Mouse (Mus musculus): ENCODE data around the gene U2af2. TPM values are rescaled to one million over a fixed set of nuclear protein-coding genes. Genes with fewer than 3 reads are reported as not detected.

U2af2 gene
- polyA plus RNA-seq, 1 experiment from 2014 or later = 161 TPM

- Histone ChIP-seq H3K36me3 (ENCODE audit: control insufficient read depth, insufficient read depth, low read length) (peaks cover 22% of the 10 kb centered on the region), H3K27me3 (ENCODE audit: control insufficient read depth, insufficient read depth, low read length) (no peaks in the 10 kb centered on the region), H3K27ac (ENCODE audit: low read depth, low read length) (no peak overlapping the region), H3K9me3 (ENCODE audit: control insufficient read depth, low read length) (no peaks in the 10 kb centered on the region), H3K9ac (ENCODE audit: low read depth, low read length) (no peak overlapping the region), H3K4me3 (ENCODE audit: low read depth, low read length) (no peak overlapping the region), H3K4me1 (replicated peaks; ENCODE audit: control insufficient read depth, insufficient read depth, low read length) (no peaks in the 10 kb centered on the region), H3K4me2 (replicated peaks; ENCODE audit: low read depth, low read length) (no peak overlapping the region)
- ATAC-seq (ENCODE audit: low FRiP score) (no peak), DNase-seq (ENCODE audit: low spot score) (no peak)
- 89% methylated on average over 3 of the region's 3 CpGs for WGBS
Measured at GRCm38 (mm10) chr7:5099796-5100195, 37.9 kb downstream of the U2af2 start.

GRCm38 (mm10) chr7:5101066-5101663 lies 39.2 kb downstream of the U2af2 start:
- Histone ChIP-seq H3K4me2 (replicated peaks; ENCODE audit: low read depth, low read length) (no peak overlapping the region), H3K27ac (ENCODE audit: low read depth, low read length) (no peak overlapping the region), H3K4me1 (replicated peaks; ENCODE audit: control insufficient read depth, insufficient read depth, low read length) (no peaks in the 10 kb centered on the region), H3K27me3 (ENCODE audit: control insufficient read depth, insufficient read depth, low read length) (no peaks in the 10 kb centered on the region), H3K4me3 (ENCODE audit: low read depth, low read length) (no peak overlapping the region), H3K9me3 (ENCODE audit: control insufficient read depth, low read length) (no peaks in the 10 kb centered on the region), H3K9ac (ENCODE audit: low read depth, low read length) (no peak overlapping the region), H3K36me3 (ENCODE audit: control insufficient read depth, insufficient read depth, low read length) (peaks cover 11% of the 10 kb centered on the region; the same call in 1 of the 2 replicates)
- no peak for DNase-seq (ENCODE audit: low spot score)
- WGBS = 90% methylated on average over 10 of the region's 10 CpGs
- no peak for ATAC-seq (ENCODE audit: low FRiP score)

GRCm38 (mm10) chr7:5102564-5102963 lies 40.6 kb downstream of the U2af2 start:
- H3K4me3 ChIP-seq (ENCODE audit: low read depth, low read length) = no peak overlapping the region
- H3K9ac ChIP-seq (ENCODE audit: low read depth, low read length) = no peak overlapping the region
- peaks cover 5% of the 10 kb centered on the region; the same call in 1 of the 2 replicates for H3K36me3 ChIP-seq (ENCODE audit: control insufficient read depth, insufficient read depth, low read length)
- no peaks in the 10 kb centered on the region for H3K27me3 ChIP-seq (ENCODE audit: control insufficient read depth, insufficient read depth, low read length)
- WGBS = 90% methylated on average over 2 of the region's 2 CpGs
- DNase-seq (ENCODE audit: low spot score) (no peak), ATAC-seq (ENCODE audit: low FRiP score) (no peak)
- no peak overlapping the region for H3K4me2 ChIP-seq (replicated peaks; ENCODE audit: low read depth, low read length)
- no peak overlapping the region for H3K27ac ChIP-seq (ENCODE audit: low read depth, low read length)
- no peaks in the 10 kb centered on the region for H3K4me1 ChIP-seq (replicated peaks; ENCODE audit: control insufficient read depth, insufficient read depth, low read length)
- no peaks in the 10 kb centered on the region for H3K9me3 ChIP-seq (ENCODE audit: control insufficient read depth, low read length)

- H3K4me2 ChIP-seq (replicated peaks; ENCODE audit: low read depth, low read length) = no peak overlapping the region
- WGBS = 81% methylated on average over 4 of the region's 4 CpGs
- no peak overlapping the region for H3K4me3 ChIP-seq (ENCODE audit: low read depth, low read length)
- no peaks in the 10 kb centered on the region for H3K36me3 ChIP-seq (ENCODE audit: control insufficient read depth, insufficient read depth, low read length)
- no peak overlapping the region for H3K9ac ChIP-seq (ENCODE audit: low read depth, low read length)
- DNase-seq (ENCODE audit: low spot score) (no peak), ATAC-seq (ENCODE audit: low FRiP score) (no peak)
- H3K4me1 ChIP-seq (replicated peaks; ENCODE audit: control insufficient read depth, insufficient read depth, low read length) = no peaks in the 10 kb centered on the region
- H3K27ac ChIP-seq (ENCODE audit: low read depth, low read length) = no peak overlapping the region
- H3K9me3 ChIP-seq (ENCODE audit: control insufficient read depth, low read length) = no peaks in the 10 kb centered on the region
- no peaks in the 10 kb centered on the region for H3K27me3 ChIP-seq (ENCODE audit: control insufficient read depth, insufficient read depth, low read length)
Measured at GRCm38 (mm10) chr7:5108272-5108671, 46.3 kb downstream of the U2af2 start.

DNA sequence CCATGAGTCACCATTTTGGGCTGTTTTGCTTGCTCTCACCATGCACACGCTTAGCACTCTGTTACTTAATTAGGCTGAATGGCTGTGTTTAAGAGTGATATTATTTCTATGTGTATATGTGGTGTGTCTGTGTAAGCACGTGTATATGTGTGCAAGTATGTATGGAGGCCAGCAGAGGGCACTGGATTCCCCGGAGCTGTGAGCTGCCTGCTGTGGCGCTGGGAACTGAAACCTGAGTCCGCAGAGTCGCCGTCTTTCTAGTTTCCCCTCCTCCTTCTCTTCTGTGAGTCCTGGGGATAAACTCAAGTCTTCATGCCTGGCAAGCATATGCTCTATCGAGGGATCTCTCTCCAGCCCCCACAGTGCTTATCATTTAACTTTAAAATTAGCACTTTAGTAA lies 47.4 kb downstream of the U2af2 start:
- H3K9me3 ChIP-seq (ENCODE audit: control insufficient read depth, low read length) = no peaks in the 10 kb centered on the region
- DNase-seq (ENCODE audit: low spot score) (no peak), ATAC-seq (ENCODE audit: low FRiP score) (no peak)
- WGBS = 86% methylated on average over 8 of the region's 8 CpGs
- no peak overlapping the region for H3K27ac ChIP-seq (ENCODE audit: low read depth, low read length)
- no peaks in the 10 kb centered on the region for H3K36me3 ChIP-seq (ENCODE audit: control insufficient read depth, insufficient read depth, low read length)
- H3K9ac ChIP-seq (ENCODE audit: low read depth, low read length) = no peak overlapping the region
- no peaks in the 10 kb centered on the region for H3K4me1 ChIP-seq (replicated peaks; ENCODE audit: control insufficient read depth, insufficient read depth, low read length)
- no peaks in the 10 kb centered on the region for H3K27me3 ChIP-seq (ENCODE audit: control insufficient read depth, insufficient read depth, low read length)
- no peak overlapping the region for H3K4me2 ChIP-seq (replicated peaks; ENCODE audit: low read depth, low read length)
- H3K4me3 ChIP-seq (ENCODE audit: low read depth, low read length) = no peak overlapping the region

- no peak overlapping the region for H3K4me2 ChIP-seq (replicated peaks; ENCODE audit: low read depth, low read length)
- H3K9me3 ChIP-seq (ENCODE audit: control insufficient read depth, low read length) = no peaks in the 10 kb centered on the region
- H3K4me1 ChIP-seq (replicated peaks; ENCODE audit: control insufficient read depth, insufficient read depth, low read length) = no peaks in the 10 kb centered on the region
- DNase-seq (ENCODE audit: low spot score) = no peak
- WGBS = 51% methylated on average over 3 of the region's 3 CpGs
- H3K9ac ChIP-seq (ENCODE audit: low read depth, low read length) = no peak overlapping the region
- H3K4me3 ChIP-seq (ENCODE audit: low read depth, low read length) = no peak overlapping the region
- H3K27ac ChIP-seq (ENCODE audit: low read depth, low read length) = no peak overlapping the region
- H3K27me3 ChIP-seq (ENCODE audit: control insufficient read depth, insufficient read depth, low read length) = no peaks in the 10 kb centered on the region
- no peaks in the 10 kb centered on the region for H3K36me3 ChIP-seq (ENCODE audit: control insufficient read depth, insufficient read depth, low read length)
- ATAC-seq (ENCODE audit: low FRiP score) = no peak
Measured at GRCm38 (mm10) chr7:5112701-5113100, 50.8 kb downstream of the U2af2 start.

- Histone ChIP-seq H3K9ac (ENCODE audit: low read depth, low read length) (no peak within 1 kb of the TSS), H3K36me3 (ENCODE audit: control insufficient read depth, insufficient read depth, low read length) (no peaks in the 10 kb centered on the region), H3K4me1 (replicated peaks; ENCODE audit: control insufficient read depth, insufficient read depth, low read length) (no peaks in the 10 kb centered on the region), H3K9me3 (ENCODE audit: control insufficient read depth, low read length) (no peaks in the 10 kb centered on the region), H3K27ac (ENCODE audit: low read depth, low read length) (no peak within 1 kb of the TSS), H3K27me3 (ENCODE audit: control insufficient read depth, insufficient read depth, low read length) (no peaks in the 10 kb centered on the region), H3K4me3 (ENCODE audit: low read depth, low read length) (no peak within 1 kb of the TSS), H3K4me2 (replicated peaks; ENCODE audit: low read depth, low read length) (no peak within 1 kb of the TSS)
- ATAC-seq (ENCODE audit: low FRiP score) (no peak), DNase-seq (ENCODE audit: low spot score) (no peak)
- WGBS = 92% methylated on average over 3 of the region's 3 CpGs
Measured at GRCm38 (mm10) chr7:5116850-5117249, 54.9 kb downstream of the U2af2 start, which contains the start of gene Rfpl4. Gene Rfpl4 (minus strand): TSS chr7:5116950.

DNA sequence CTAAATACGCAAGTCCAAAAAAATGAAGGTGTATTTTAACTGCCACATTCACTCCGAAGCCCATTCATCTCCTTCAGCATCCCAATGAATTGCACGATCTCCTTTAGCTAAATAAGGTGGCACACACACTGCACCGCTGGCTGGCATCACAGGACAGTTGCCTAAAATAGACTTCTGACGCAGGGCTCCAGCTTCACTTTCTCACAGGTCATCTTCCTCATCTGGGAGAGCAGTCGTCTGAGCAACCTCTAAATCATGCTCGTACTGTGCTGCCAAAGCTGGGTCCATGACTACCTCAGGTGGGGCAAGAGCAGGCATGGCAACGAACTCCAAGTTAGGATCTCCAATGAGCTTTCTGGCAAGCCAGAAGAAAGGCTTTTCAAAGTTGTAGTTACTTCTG lies 63.1 kb downstream of the U2af2 start:
- ATAC-seq (ENCODE audit: low FRiP score) (no peak), DNase-seq (ENCODE audit: low spot score) (no peak)
- no peaks in the 10 kb centered on the region for H3K4me1 ChIP-seq (replicated peaks; ENCODE audit: control insufficient read depth, insufficient read depth, low read length)
- no peak overlapping the region for H3K9ac ChIP-seq (ENCODE audit: low read depth, low read length)
- H3K27me3 ChIP-seq (ENCODE audit: control insufficient read depth, insufficient read depth, low read length) = no peaks in the 10 kb centered on the region
- no peak overlapping the region for H3K4me3 ChIP-seq (ENCODE audit: low read depth, low read length)
- no peak overlapping the region for H3K27ac ChIP-seq (ENCODE audit: low read depth, low read length)
- H3K36me3 ChIP-seq (ENCODE audit: control insufficient read depth, insufficient read depth, low read length) = no peaks in the 10 kb centered on the region
- H3K9me3 ChIP-seq (ENCODE audit: control insufficient read depth, low read length) = no peaks in the 10 kb centered on the region
- WGBS = 89% methylated on average over 8 of the region's 8 CpGs
- no peak overlapping the region for H3K4me2 ChIP-seq (replicated peaks; ENCODE audit: low read depth, low read length)
